Mouse (Mus musculus): Measurements from ENCODE around the gene Hectd4.

DNA sequence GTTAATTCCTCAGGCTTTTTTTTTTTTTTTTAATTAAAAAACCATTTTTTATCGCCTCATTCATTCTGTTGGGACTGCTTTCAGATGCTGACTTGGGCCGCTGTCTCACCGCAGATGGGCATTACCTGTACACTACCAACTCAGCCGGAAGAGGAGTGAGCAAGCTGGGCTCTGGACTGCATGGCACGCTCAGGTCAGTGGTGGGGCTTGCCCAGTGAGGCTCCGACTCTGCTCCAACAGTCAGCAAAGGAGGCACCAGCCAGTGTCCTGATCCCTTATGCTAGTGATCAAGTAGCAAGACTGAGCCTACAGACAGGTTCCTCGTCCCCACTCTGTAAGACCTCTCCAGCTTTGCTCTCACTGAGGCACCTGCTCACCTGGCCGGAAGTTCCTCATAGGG, 42.4 kb downstream of the Hectd4 start:
- TF ChIP-seq CTCF (IDR thresholded peaks at IDR 0.05; ENCODE audit: extremely low read depth, insufficient read depth, low read length) (no peak), POLR2A (IDR thresholded peaks at IDR 0.05; ENCODE audit: extremely low read depth, insufficient read depth, low read length) (no peak)
